Mouse (Mus musculus) spleen, postnatal 14 days (tissue): ENCODE results near the gene Iba57.

Source experiments
- DNase-seq, 2 experiments: peaks; one replicate each; pipeline ENCODE4 v3.0.0; 2021 to 2022; ENCODE audit warnings: low spot score in 2 of 2

The Iba57 gene

GRCm38 (mm10) chr11:59134373-59134997 lies 29.1 kb downstream of the Iba57 start:
- no peak for DNase-seq

- no peak for DNase-seq
Observed at GRCm38 (mm10) chr11:59132065-59132464, 31.5 kb downstream of the Iba57 start.

GRCm38 (mm10) chr11:59131348-59131919 lies 32.1 kb downstream of the Iba57 start:
- DNase-seq = no peak

GRCm38 (mm10) chr11:59130782-59131181 lies 32.8 kb downstream of the Iba57 start:
- DNase-seq = no peak

GRCm38 (mm10) chr11:59105945-59106344 lies 57.6 kb downstream of the Iba57 start:
- no peak for DNase-seq
